Mouse (Mus musculus): ENCODE results near the gene Slc39a10.
"Not testable (repeated sequence)": the region's sequence is repeated elsewhere in the genome, so short reads cannot be mapped to it uniquely, and the experiment has no call there.

Slc39a10 gene

GRCm38 (mm10) chr1:46782227-46782626 lies 110.4 kb downstream of the Slc39a10 start:
- DNase-seq (ENCODE audit: low spot score in 2 of 2): not testable (repeated sequence)

- DNase-seq (ENCODE audit: low spot score in 2 of 2): not testable (repeated sequence)
Measured at GRCm38 (mm10) chr1:46770077-46770695, 122.5 kb downstream of the Slc39a10 start.

- DNase-seq (ENCODE audit: low spot score in 2 of 2): not testable (repeated sequence)
Measured at GRCm38 (mm10) chr1:46769318-46769717, 123.3 kb downstream of the Slc39a10 start.

GRCm38 (mm10) chr1:46764600-46764999 lies 128.1 kb downstream of the Slc39a10 start:
- not testable (repeated sequence) for DNase-seq (ENCODE audit: low spot score in 2 of 2)
